Mouse (Mus musculus) forebrain, embryonic 10.5 days (tissue): ENCODE results near the gene Hist2h2ac. TPM values are rescaled to one million over a fixed set of nuclear protein-coding genes. Genes with fewer than 3 reads are reported as not detected.
"Not testable (repeated sequence)": the region's sequence is repeated elsewhere in the genome, so short reads cannot be mapped to it uniquely, and the experiment has no call there.

Experiments
- DNase-seq: peaks from one replicate; pipeline ENCODE4 v3.0.0-alpha.2; 2017; ENCODE audit warnings: low spot score; ENCODE audit errors: extremely low spot score
- H3K27ac ChIP-seq: fragments of 300-500 bp; sonication (generic); 2 replicates; pipeline ENCODE4 v1.5.1; 2016; ENCODE audit warnings: mild to moderate bottlenecking
- H3K27me3 ChIP-seq: fragments of 300-500 bp; sonication (generic); 2 replicates; pipeline ENCODE4 v1.6.1; 2016; ENCODE audit warnings: mild to moderate bottlenecking; ENCODE audit not compliant: poor library complexity, severe bottlenecking
- H3K36me3 ChIP-seq: fragments of 300-500 bp; sonication (generic); replicated peaks from 2 replicates; pipeline ENCODE4 v1.6.1; 2016; ENCODE audit warnings: mild to moderate bottlenecking, moderate library complexity
- H3K4me1 ChIP-seq: fragments of 300-500 bp; sonication (generic); 2 replicates; pipeline ENCODE4 v1.6.1; 2016
- H3K4me3 ChIP-seq: fragments of 300-500 bp; sonication (generic); 2 replicates; pipeline ENCODE4 v1.5.1; 2016; ENCODE audit warnings: mild to moderate bottlenecking, moderate library complexity
- H3K9me3 ChIP-seq: fragments of 300-500 bp; sonication (generic); 2 replicates; pipeline ENCODE4 v1.6.1; 2016; ENCODE audit warnings: mild to moderate bottlenecking, moderate library complexity
- WGBS: fragments of 180-500 bp; shearing (Covaris S2); methylation state at CpG from one replicate; pipeline ENCODE4 v1.1.7; 2016; 5-methylcytosine and 5-hydroxymethylcytosine counted together
- polyA plus RNA-seq: library from polyadenylated mRNA; unstranded; fragments of >200 nt; fragmentation: Nextera tagmentation; extraction: Ambion mirVana; gene quantifications from 2 replicates; pipeline ENCODE4 v1.2.1, GENCODE M21; 2016

The Hist2h2ac gene
- polyA plus RNA-seq, 1 experiment from 2014 or later = 11.3 TPM

DNA sequence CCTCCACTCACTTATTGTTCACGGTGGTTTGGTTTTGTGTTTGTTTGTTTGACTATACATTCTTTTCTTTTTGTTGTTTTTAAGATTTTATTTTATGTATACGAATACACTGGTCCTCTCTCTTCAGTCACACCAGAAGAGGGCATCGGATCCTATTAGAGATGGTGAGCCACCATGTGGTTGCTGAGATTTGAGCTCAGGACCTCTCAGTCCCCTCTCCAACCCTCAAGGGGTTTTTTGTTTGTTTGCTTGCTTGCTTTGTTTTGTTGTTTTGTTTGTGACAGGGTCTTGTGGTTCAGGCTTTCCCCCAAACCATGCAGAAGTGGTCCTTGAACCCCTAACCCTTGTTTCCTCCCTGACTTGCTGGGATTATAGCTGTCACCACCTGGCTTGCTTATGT lies 40.9 kb upstream of the Hist2h2ac start:
- H3K4me1 ChIP-seq = peaks cover 39% of the 10 kb centered on the region
- peak overlapping the region; percentile 63 for H3K4me3 ChIP-seq
- no peaks in the 10 kb centered on the region for H3K27me3 ChIP-seq
- DNase-seq = no peak
- WGBS = 65% methylated on average over 3 of the region's 3 CpGs
- H3K9me3 ChIP-seq = no peaks in the 10 kb centered on the region
- no peaks in the 10 kb centered on the region for H3K36me3 ChIP-seq
- peak overlapping the region; percentile 93 for H3K27ac ChIP-seq

DNA sequence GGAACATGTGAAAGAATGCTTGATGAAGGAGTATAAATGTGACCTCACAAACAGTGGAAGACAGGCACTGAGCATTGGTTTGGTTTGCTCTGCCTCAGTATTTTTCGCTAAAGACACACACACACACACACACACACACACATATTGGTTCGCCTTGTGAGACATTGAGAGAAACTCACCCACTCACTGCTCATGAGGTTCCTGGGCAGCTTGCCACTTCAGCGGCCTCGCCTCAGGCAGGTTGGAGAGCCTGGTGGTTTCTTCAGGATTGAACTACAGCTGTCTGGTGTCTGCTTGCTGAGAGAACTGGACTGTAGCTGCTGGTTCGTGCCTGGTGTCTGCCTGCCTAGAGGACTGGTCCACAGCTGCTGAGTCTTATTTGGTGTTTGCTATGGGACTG lies 39.5 kb upstream of the Hist2h2ac start:
- DNase-seq = no peak
- WGBS = 89% methylated on average over 5 of the region's 5 CpGs
- H3K36me3 ChIP-seq = no peaks in the 10 kb centered on the region
- peak overlapping the region; percentile 35; the same call in 1 of the 2 replicates for H3K27ac ChIP-seq
- H3K4me1 ChIP-seq = peaks cover 41% of the 10 kb centered on the region
- no peaks in the 10 kb centered on the region for H3K9me3 ChIP-seq
- H3K4me3 ChIP-seq = no peak overlapping the region
- no peaks in the 10 kb centered on the region for H3K27me3 ChIP-seq

DNA sequence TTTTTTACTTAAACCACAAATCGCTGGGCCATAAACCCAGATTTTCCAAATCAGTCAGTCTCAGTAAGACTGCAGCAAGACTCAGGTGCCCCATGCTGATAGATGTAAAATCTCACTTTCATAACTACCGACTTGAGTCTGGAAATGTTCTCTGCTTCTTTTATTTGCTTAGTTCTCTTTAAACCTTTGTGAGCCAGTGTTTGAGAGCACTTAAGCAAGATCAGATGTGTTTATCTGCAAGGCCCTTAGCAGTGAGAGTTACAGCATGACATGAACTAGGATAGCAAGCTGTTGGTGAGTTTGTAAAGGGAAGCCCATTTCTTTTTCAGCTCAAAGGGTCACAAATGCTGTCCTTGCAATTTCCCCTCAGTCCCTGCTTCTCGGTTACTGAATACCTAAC lies 36.5 kb upstream of the Hist2h2ac start:
- H3K4me3 ChIP-seq = no peak overlapping the region
- no peaks in the 10 kb centered on the region for H3K9me3 ChIP-seq
- H3K36me3 ChIP-seq = no peaks in the 10 kb centered on the region
- 81% methylated on average over 3 of the region's 3 CpGs for WGBS
- H3K27ac ChIP-seq = no peak overlapping the region
- H3K27me3 ChIP-seq = no peaks in the 10 kb centered on the region
- DNase-seq = no peak
- peaks cover 22% of the 10 kb centered on the region for H3K4me1 ChIP-seq

DNA sequence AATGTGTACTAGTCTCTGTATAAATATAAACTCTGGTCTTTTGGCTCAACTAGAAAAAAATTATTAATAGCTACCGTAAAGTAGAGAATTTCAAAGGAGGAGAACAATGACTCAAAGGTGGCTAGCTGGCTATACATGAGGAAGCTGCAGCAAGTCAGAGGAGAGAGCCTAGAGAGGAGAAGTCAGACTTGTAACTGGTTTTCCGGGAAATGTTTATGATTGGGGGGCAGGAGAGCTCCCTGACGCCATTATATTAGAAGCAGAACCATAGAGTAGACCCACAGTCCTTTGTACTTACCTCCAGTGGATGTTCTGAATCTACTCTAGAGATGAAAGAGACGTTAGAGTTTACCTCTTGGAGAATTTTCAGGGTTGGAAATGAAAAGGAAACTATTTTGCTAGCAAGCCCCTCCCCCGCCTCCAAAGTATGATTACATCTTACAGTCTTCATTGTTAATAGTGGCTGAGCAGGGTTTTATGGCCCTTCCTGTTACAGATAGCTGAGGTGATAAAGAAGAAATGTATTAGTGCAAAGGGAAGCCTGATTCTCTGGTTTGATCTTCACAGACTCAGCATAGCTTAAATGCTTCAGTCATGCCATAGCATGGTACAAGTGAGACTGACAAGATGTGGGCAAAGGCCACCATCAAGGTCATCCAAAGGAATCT lies 35.4 kb upstream of the Hist2h2ac start:
- peaks cover 11% of the 10 kb centered on the region for H3K4me1 ChIP-seq
- H3K9me3 ChIP-seq = no peaks in the 10 kb centered on the region
- no peaks in the 10 kb centered on the region for H3K27me3 ChIP-seq
- peak overlapping the region; percentile 3; the same call in 1 of the 2 replicates for H3K27ac ChIP-seq
- H3K36me3 ChIP-seq = no peaks in the 10 kb centered on the region
- no peak for DNase-seq
- H3K4me3 ChIP-seq = no peak overlapping the region
- 84% methylated on average over 5 of the region's 5 CpGs for WGBS

DNA sequence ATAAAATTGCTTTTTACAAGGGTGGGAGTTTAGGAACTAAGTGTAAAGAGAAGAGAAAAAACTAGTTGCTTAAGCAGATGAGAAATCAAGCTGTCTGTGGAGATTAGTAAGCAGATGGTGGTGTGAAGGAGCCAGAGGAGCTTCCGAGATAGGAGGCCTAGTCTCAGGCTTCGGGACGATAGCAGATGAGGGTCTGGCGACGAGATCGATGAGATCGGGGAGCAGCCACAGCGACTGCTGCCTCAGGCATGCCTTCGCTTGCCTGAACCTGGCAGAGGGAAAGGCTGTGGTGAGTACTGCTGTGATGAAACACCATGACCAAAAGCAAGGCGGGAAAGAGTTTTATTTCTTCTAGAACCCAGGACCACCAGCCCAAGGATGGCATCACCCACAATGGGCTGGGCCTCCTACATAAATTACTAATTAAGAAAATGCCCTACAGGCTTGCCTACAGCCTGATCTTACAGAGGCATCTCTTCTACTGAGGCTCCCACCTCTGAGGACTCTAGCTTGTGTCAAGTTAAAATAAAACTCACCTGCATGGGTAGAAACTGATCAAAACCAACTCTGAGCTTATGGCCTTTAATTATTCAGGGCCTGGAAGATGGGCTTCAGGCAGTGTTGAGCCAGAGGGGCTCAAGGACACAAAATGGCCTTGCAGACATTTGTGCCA lies 34.1 kb upstream of the Hist2h2ac start:
- WGBS = 54% methylated on average over 10 of the region's 10 CpGs
- Histone ChIP-seq H3K27ac (peak overlapping the region; percentile 54), H3K9me3 (no peaks in the 10 kb centered on the region), H3K4me3 (no peak overlapping the region), H3K36me3 (no peaks in the 10 kb centered on the region), H3K4me1 (peaks cover 22% of the 10 kb centered on the region), H3K27me3 (no peaks in the 10 kb centered on the region)
- no peak for DNase-seq

DNA sequence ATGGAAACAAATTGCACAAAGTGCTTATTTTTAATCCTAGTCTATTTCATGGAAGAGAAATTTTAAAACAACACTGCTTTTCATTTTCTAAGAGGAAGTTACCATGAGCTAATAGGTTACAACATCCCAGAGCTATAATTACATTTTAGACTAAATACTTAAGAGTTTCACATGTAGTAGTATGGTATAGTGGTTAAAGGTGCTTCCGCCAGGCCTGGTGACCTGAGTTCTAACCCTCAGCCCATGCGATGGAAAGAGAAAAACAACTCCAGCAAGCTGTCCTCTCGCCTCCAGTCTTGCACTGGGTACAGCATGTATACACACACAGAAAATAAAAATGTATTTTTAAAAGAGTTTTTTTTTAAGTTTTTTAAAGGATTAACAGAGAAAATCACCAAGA lies 31.1 kb upstream of the Hist2h2ac start:
- Histone ChIP-seq H3K27ac (no peak overlapping the region), H3K27me3 (no peaks in the 10 kb centered on the region), H3K9me3 (no peaks in the 10 kb centered on the region), H3K4me1 (peaks cover 47% of the 10 kb centered on the region), H3K36me3 (no peaks in the 10 kb centered on the region), H3K4me3 (no peak overlapping the region)
- WGBS = 91% methylated on average over 3 of the region's 3 CpGs
- DNase-seq = no peak

DNA sequence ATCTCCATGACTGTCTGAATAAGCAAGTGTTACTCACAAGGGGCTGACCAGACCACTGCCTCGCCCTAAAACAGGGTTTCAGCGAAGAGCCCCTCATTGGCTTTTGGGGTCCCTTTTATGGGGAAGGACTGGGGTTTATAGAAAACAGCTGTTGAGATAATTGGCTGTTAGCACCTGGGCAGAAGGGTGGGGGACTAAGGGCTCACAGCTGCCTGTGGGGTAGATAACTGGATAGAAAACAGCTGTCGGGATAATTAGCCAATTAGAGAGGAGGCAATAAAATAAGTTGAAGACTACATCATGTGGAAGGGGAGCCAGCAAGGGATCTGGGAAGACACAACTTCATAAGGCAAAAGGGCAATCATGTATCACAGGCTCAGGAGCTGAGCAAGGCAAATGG lies 30.2 kb upstream of the Hist2h2ac start:
- H3K27me3 ChIP-seq = no peaks in the 10 kb centered on the region
- WGBS = 73% methylated on average over 3 of the region's 3 CpGs
- no peaks in the 10 kb centered on the region for H3K36me3 ChIP-seq
- H3K4me3 ChIP-seq = no peak overlapping the region
- H3K9me3 ChIP-seq = no peaks in the 10 kb centered on the region
- H3K27ac ChIP-seq = peak overlapping the region; percentile 71
- DNase-seq = no peak
- peaks cover 47% of the 10 kb centered on the region for H3K4me1 ChIP-seq

DNA sequence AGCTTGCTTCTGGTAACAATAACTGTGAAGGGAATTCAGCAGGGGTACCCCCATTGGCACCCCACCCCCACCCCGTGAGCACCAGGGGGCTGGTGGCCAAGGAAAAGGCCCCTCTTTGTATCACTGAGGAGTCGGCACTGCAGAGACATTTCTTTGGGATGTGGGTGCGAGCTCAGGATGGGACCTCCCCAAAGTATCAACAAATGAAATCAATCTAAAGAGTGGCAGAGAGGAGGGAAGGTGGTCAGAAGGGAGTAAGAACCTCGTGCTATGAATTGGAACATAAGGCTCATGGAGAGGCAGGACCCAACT lies 28.3 kb upstream of the Hist2h2ac start:
- 59% methylated on average over 4 of the region's 4 CpGs for WGBS
- DNase-seq = no peak
- no peaks in the 10 kb centered on the region for H3K36me3 ChIP-seq
- peak overlapping the region; percentile 57 for H3K4me3 ChIP-seq
- peak overlapping the region; percentile 91 for H3K27ac ChIP-seq
- peaks cover 48% of the 10 kb centered on the region for H3K4me1 ChIP-seq
- H3K9me3 ChIP-seq = no peaks in the 10 kb centered on the region
- H3K27me3 ChIP-seq = no peaks in the 10 kb centered on the region

DNA sequence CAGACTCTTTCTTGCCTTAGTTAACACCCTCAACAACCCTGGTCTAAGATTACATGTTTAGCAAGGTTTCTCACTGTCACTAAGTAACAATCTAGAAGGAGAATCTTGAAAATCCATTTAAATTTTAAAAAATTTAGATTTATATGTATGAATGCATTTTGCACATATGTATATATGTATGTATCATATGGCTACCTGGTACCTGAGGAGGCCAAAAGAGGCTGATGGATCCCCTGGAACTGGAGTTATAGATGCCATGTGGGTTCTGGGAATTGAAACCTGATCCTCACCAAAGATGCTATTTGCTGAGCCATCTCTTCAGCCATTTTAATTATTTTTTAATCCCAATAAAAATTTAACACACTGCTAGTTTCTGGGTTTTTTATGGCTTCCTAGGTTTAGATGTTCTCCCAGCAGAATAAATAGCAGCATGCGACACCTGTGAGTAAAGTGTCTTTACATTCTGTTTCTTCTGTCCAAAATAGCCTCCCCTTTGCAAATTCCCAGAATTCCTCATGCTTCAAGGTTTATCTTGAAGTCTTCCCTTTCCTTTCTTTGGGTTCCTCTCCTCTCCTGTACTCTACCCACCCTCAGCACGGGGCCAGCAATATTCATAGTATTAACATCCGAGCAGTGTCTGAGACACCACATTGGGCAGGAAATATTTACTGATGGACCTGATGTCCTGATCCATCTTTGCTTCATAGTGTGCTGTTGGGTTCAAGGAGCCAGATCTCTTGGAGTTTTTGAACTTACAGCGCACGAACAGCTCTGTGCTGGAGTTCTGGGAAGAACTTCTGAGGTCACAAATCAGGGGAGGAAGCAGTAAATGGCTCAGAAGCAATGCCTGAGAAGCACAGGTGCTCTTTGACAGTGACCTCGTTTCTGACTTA lies 27.7 kb upstream of the Hist2h2ac start:
- peak overlapping the region; percentile 57 for H3K4me3 ChIP-seq
- 59% methylated on average over 6 of the region's 6 CpGs for WGBS
- H3K4me1 ChIP-seq = peaks cover 54% of the 10 kb centered on the region
- H3K36me3 ChIP-seq = no peaks in the 10 kb centered on the region
- no peaks in the 10 kb centered on the region for H3K9me3 ChIP-seq
- peak overlapping the region; percentile 91 for H3K27ac ChIP-seq
- DNase-seq = peak; percentile 34
- no peaks in the 10 kb centered on the region for H3K27me3 ChIP-seq

DNA sequence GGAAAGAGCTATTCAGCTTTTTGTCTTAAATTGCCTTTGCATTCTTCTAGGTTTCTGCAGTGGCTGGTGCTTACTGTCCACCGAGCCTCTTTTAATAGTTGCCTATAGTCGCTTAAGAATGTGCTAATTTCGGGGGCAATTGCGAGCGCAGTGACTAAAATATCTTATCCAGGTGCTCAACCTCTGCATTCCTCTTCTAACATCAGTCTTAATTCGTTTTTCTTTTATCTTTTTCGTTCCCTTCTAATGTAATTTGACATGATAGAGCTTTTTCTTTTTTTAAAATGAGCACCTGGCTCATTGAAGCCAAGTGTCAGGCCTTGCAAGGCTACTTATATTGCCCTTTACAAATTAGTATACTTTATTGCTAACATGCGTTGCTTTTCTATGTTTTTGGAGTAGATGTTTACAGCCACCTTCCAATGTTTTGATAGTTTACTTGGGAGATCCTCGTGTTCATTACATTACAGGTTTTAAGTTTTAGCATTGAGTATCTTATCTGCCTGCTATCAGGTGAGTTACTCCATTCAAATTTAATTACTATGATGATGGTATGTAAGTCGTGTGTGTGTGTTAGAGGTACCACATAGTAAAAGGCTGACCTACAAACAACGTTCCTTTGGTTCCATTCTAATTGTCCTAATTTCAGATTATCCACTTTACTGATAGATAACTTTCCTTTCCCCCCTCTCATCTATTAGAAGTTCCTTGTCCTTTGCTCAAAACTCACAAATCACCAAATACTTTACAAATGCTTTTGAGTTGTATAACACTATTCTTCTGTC lies 26.9 kb upstream of the Hist2h2ac start:
- 2% methylated on average over 11 of the region's 11 CpGs for WGBS
- Histone ChIP-seq H3K27ac (peak overlapping the region; percentile 91), H3K36me3 (no peaks in the 10 kb centered on the region), H3K9me3 (no peaks in the 10 kb centered on the region), H3K4me1 (peaks cover 61% of the 10 kb centered on the region), H3K27me3 (no peaks in the 10 kb centered on the region), H3K4me3 (peak overlapping the region; percentile 57)
- no peak for DNase-seq

DNA sequence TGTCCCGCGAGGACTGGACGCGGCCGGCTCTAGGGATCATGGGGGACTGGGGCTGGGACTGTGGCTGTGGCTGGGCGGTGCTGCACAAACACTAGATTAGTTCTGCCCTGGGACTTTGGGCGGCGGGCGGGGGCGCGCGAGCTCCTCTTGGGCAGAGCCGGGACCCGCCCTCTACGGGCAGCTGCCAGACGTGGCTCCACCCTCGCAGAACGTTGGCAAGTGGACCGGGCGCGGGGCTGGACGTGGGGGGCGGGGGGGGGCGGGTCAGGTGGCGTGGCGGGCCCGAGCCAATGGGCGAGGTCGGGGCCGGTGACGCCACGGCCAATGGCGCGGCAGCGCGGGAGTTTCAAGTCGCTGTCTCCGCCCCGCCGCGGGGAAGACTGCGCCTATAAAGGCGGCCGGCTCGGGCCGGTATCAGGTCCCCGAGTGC lies 25.8 kb upstream of the Hist2h2ac start, which contains the start of gene Hist2h3c1:
Hist2h3c1 (plus strand) TSS at position 259 of the 430 bp plus-strand sequence.
- WGBS = no CpG with 5 or more reads among the region's 47 CpGs

DNA sequence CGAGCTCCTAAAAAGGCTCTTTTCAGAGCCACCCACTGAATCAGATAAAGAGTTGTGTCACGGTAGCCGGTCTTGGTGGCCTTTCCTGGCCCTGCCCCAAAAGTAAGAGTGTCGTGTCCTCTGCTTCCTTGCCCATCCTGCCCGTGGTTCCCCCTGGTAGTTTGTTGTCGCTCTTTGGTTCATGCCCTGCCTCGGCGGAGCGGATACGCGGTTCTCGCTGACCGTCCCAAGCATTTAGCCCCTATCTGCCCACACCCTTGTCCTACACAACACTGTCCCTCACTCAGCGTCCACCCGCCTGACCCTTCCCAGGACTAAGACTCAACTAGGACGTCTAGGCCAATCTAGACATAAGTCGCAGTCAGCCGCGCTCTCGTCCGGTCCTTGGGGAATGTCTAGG lies 25.3 kb upstream of the Hist2h2ac start:
- H3K27me3 ChIP-seq, DNase-seq, H3K9me3 ChIP-seq, H3K36me3 ChIP-seq: not testable (repeated sequence)
- Histone ChIP-seq H3K4me3 (peak overlapping the region; percentile 43), H3K27ac (peak overlapping the region; percentile 82), H3K4me1 (peaks cover 66% of the 10 kb centered on the region)
- 0% methylated on average over 11 of the region's 21 CpGs for WGBS

More for the DNA sequence above, 25.8 kb upstream of the Hist2h2ac start, which contains the start of gene Hist2h3c1:
- DNase-seq, H3K9me3 ChIP-seq, H3K27me3 ChIP-seq, H3K36me3 ChIP-seq: not testable (repeated sequence)
- Histone ChIP-seq H3K27ac (peak within 1 kb of the TSS; percentile 91), H3K4me3 (peak within 1 kb of the TSS; percentile 57), H3K4me1 (peaks cover 64% of the 10 kb centered on the region)
